Mouse (Mus musculus) frontal cortex, postnatal 14 days (tissue): ENCODE measurements at regions not wholly inside any gene's neighbourhood (a gene's known extent, or its start where the extent isn't known, plus 50 kb on each side); places are given as distances from the start of the nearest gene placed in this dataset.

Experiments
- DNase-seq, 2 experiments: peaks; one replicate each; pipeline ENCODE4 v3.0.0; 2022; ENCODE audit warnings: low spot score in 2 of 2

DNA sequence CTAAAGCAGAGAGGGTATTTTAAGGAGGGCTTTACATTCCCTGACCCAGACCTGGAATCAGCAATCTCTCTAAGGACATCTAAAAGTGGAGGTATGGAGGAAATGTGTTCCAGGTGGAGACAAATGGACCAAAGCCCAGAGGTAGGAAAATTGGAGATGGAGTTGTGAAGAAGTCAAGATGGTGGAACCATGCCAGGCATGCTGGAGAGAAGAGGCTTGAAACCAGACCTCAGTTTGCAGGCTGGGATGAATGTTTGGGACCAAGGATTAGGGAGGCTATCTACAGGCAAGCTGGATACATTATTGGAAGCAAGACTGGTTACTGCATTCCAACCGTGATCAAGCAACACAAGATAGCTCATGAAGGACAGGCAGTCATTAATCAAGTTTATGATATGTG is 88.3 kb upstream of the Nckap5 start:
- no peak for DNase-seq

DNA sequence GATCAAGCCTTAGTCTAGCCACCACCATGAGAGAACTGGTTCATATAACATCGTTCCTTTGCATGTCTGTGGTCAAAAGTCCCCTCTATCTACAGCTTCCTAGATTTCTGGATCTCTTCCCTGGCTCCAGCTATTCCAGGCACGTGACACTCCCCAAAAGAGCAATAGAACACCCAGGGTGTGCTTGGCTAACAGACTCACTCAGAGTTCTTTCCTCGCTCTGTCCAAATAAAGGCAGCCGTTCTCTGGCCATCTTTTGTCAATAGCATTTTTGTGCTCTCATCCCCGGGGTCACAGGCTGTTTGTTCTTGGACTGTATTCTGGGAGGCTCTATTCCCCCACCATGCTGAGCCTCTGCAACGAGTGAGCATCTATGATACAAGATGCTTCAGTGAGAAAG is 87.3 kb upstream of the Nckap5 start:
- no peak for DNase-seq

DNA sequence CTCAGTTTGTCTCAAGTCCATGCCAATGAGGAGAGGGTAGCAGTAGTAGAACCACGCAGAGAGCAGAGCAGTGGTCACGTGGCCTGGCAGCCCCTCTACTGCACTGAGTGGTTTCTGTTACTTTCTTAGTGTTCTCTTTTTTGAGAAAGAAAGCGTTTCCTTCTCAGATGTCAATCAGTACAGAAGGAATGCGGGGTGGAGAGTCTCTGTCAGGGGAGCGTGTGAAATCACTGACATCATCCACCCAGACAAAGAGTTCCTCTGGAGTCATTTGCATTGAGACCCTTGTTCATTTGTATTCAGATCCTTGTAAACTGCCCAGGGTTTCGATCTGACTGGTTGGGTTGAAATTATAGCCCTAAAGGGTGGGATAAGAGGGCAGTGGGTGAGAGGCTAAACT is 85.8 kb upstream of the Nckap5 start:
- no peak for DNase-seq

DNA sequence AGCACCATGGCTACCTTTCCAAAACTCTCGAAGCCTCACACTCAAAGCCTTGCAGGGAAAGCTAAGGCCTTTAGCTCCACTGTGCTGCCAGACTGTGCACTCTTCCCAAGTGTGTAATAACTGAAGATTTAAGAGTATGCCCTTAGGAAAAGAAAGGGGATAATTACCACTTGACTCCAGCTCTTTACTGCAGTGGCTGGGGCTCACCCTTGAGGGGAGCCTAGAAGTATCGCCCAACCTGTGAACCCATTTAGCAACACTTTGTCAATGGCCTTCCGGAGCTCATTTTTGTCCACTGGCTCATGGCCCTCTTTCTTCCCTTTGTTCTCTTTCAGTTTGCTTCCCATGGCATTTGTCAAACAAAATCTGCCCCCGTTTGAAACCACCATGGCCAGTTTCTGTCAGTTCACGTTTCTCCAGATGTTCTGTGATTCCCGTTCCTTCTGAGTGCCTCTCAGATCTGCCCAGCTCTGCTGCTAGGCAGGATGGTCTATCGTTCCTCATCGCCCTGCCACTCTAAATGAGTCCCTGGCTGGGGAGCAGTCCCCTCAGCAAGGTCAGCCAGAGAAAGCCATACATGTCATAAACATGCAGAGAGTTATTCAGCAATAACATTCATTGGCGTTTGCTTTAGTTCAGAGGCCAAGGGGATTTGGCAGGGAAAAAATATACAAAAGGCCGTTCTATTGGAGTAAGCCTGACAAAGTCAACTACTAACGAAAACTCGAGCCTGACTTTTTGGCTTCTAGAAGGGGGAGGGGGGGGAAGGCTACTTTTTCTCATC is 80.9 kb upstream of the Nckap5 start:
- no peak for DNase-seq

DNA sequence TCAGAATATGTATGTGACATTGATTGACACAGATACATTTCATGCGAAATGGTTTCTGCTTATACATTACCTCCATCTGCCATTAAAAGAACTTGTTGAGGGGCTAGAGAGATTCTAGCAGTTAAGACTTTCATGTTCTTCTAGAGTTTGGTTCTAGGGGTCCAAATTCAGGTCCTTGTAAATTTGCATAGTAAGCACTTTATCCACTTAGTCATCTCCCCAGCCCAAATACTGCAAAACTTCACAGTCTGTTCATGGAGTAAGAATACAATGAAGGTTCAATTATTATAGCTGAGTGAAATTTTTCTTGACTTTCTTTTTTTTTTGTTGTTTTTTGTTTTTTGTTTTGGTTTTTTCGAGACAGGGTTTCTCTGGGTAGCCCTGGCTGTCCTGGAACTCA is 76.8 kb upstream of the Nckap5 start:
- no peak for DNase-seq

DNA sequence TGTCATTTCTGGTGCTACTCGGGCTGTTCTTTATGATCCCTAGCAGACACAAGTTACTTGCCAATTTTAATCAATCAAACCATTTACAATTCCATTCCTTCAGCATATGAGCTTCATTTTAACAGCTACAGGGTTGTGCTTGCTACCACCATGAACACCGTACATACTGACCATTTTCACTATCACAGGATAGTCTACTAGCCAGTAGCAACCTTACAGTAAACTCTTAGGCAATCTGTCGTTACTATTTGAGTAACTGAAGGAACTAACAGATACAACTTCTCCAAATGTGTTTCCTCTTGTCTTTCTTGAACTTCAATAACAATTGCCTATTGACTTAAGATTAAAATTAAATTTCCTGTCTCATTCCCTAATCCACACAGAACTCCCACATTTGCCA is 67.9 kb upstream of the Nckap5 start:
- DNase-seq = no peak

DNA sequence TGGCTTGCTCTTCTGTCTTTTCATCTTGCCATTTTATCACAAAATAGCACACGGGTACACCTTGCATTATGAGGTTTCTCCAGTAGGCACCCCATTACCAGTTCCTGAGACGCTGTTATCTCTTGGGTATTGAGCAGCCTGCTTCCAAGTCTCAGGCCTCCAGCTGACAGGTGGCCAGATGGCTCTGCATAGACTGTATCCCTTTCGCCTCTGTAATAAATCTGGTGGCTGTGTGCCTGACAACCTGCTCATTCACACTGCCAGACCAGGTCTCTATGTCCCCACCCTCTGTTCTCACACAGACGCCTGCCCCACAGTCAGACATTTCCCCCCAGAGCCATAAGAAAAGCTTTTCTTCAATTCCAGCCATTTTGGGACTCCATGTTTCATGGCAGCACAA is 66.3 kb upstream of the Nckap5 start:
- DNase-seq = no peak

DNA sequence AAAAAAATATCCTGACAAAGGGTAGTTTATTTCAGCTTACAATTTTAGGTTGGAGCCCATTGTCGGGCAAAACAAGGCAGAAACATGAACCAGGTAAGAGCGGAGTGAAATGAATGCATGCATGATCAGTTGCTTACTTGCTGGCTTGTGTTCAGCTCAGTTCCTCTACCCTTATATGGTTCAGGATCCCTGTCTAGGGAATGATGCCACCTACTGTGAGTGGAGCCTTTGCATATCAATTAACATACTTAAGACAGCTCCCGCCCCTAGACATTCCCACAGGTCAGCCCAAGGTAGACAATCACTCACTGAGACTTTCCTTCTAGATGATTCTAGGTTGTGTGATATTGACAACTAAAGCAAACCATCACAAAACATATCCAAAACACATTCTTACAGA is 50.2 kb upstream of the Nckap5 start:
- DNase-seq = no peak
